Mouse (Mus musculus) intestine, postnatal 0 days (tissue): ENCODE results near the gene Washc2. TPM values are rescaled to one million over a fixed set of nuclear protein-coding genes. Genes with fewer than 3 reads are reported as not detected.
"Not testable (repeated sequence)": the region's sequence is repeated elsewhere in the genome, so short reads cannot be mapped to it uniquely, and the experiment has no call there.

ENCODE experiments used
- ATAC-seq: fragments of 200-750 bp; cut with Nextera tagmentation; 2 replicates; pipeline ENCODE4 v1.8.0; 2017; ENCODE audit warnings: mild to moderate bottlenecking, moderate TSS enrichment, moderate library complexity
- H3K27ac ChIP-seq: fragments of 300-500 bp; sonication (generic); 2 replicates; pipeline ENCODE4 v1.5.1; 2014; ENCODE audit warnings: mild to moderate bottlenecking, low read depth, low read length, moderate library complexity
- H3K27me3 ChIP-seq: fragments of 300-500 bp; sonication (generic); replicated peaks from 2 replicates; pipeline ENCODE4 v1.6.1; 2014; ENCODE audit warnings: low read length, mixed read lengths; ENCODE audit not compliant: control insufficient read depth, insufficient read depth
- H3K36me3 ChIP-seq: fragments of 300-500 bp; sonication (generic); 2 replicates; pipeline ENCODE4 v1.6.1; 2014; ENCODE audit warnings: mild to moderate bottlenecking, moderate library complexity; ENCODE audit not compliant: control insufficient read depth, insufficient read depth
- H3K4me1 ChIP-seq: fragments of 300-500 bp; sonication (generic); replicated peaks from 2 replicates; pipeline ENCODE4 v1.6.1; 2014; ENCODE audit warnings: antibody characterized with exemption, low read length, mixed read lengths; ENCODE audit not compliant: control insufficient read depth, insufficient read depth
- H3K4me2 ChIP-seq: fragments of 300-500 bp; sonication (generic); replicated peaks from 2 replicates; pipeline ENCODE4 v1.6.1; 2014; ENCODE audit warnings: low read depth, mild to moderate bottlenecking, moderate library complexity
- H3K4me3 ChIP-seq: fragments of 300-500 bp; sonication (generic); 2 replicates; pipeline ENCODE4 v1.5.1; 2014; ENCODE audit warnings: low read depth, low read length
- H3K9ac ChIP-seq: fragments of 300-500 bp; sonication (generic); 2 replicates; pipeline ENCODE4 v1.6.1; 2014; ENCODE audit warnings: mild to moderate bottlenecking, low read depth, low read length
- H3K9me3 ChIP-seq: fragments of 300-500 bp; sonication (generic); 2 replicates; pipeline ENCODE4 v1.6.1; 2016; ENCODE audit warnings: mixed run types; ENCODE audit not compliant: control insufficient read depth
- CTCF ChIP-seq: sonication (generic); IDR thresholded peaks from 2 replicates; pipeline ENCODE4 v1.5.1; 2016; ENCODE audit warnings: low read depth, mild to moderate bottlenecking, control low read depth, antibody characterized with exemption, moderate library complexity
- WGBS: fragments of 180-500 bp; shearing (Covaris S2); extraction: QIAGEN DNeasy Blood & Tissue Kit; methylation state at CpG from one replicate; pipeline ENCODE4 v1.1.7; 2014; 5-methylcytosine and 5-hydroxymethylcytosine counted together
- polyA plus RNA-seq: library from polyadenylated mRNA; unstranded; fragments of >200 nt; fragmentation: Nextera tagmentation; extraction: Ambion mirVana; gene quantifications from 2 replicates; pipeline ENCODE4 v1.2.1, GENCODE M21; 2015

Washc2 gene
- polyA plus RNA-seq, 1 experiment from 2014 or later, result 37.3 TPM

DNA sequence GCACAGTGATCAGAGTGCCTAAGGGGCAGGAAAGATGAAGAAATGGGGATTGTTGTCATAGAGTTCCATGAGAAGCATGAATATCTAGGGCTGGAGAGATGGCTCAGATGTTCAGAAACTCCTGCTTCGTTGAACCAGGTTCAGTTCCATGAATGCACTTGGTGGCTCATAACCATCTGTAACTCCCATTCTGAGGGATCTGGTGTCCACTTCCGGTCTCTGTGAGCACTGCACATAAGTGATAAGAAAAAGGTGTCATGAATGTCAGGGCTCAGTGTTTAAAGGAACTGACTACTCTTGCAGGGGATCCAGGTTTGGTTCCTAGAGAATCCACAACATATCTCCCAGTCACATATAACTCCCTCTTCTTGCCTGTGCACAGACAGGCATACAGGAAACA lies 8.2 kb upstream of the Washc2 start:
- no peak for TF ChIP-seq CTCF
- Histone ChIP-seq H3K4me1 (no peaks in the 10 kb centered on the region), H3K27ac (no peak overlapping the region), H3K27me3 (no peaks in the 10 kb centered on the region), H3K36me3 (no peaks in the 10 kb centered on the region), H3K9me3 (no peaks in the 10 kb centered on the region), H3K4me3 (no peak overlapping the region), H3K9ac (no peak overlapping the region), H3K4me2 (no peak overlapping the region)
- 58% methylated on average over 2 of the region's 2 CpGs for WGBS
- no peak for ATAC-seq

DNA sequence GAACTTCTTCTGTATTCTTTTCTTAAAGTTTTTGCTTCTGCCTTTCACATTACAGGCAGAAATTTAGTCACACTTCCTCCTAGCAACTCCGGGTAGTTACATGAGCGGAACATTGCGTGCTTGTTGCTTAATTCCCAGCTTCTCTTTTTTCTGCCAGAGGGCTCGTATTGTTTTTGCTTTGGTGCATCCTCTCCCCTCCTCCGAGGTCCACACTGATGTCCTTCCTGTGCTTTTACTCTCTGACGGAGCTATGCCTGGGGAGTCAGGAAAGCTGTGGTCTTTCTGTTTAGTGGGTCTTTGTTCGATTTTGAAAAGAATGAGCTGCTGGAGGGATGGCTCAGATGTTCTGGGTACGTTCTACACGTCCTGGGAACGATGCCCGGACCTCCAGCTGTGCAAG lies 19.9 kb downstream of the Washc2 start:
- Histone ChIP-seq H3K36me3 (peaks cover 74% of the 10 kb centered on the region), H3K27me3 (no peaks in the 10 kb centered on the region), H3K27ac (no peak overlapping the region), H3K4me1 (no peaks in the 10 kb centered on the region), H3K9me3 (no peaks in the 10 kb centered on the region), H3K9ac (no peak overlapping the region), H3K4me2 (no peak overlapping the region), H3K4me3 (no peak overlapping the region)
- 83% methylated on average over 11 of the region's 11 CpGs for WGBS
- TF ChIP-seq CTCF, result no peak
- ATAC-seq, result no peak

DNA sequence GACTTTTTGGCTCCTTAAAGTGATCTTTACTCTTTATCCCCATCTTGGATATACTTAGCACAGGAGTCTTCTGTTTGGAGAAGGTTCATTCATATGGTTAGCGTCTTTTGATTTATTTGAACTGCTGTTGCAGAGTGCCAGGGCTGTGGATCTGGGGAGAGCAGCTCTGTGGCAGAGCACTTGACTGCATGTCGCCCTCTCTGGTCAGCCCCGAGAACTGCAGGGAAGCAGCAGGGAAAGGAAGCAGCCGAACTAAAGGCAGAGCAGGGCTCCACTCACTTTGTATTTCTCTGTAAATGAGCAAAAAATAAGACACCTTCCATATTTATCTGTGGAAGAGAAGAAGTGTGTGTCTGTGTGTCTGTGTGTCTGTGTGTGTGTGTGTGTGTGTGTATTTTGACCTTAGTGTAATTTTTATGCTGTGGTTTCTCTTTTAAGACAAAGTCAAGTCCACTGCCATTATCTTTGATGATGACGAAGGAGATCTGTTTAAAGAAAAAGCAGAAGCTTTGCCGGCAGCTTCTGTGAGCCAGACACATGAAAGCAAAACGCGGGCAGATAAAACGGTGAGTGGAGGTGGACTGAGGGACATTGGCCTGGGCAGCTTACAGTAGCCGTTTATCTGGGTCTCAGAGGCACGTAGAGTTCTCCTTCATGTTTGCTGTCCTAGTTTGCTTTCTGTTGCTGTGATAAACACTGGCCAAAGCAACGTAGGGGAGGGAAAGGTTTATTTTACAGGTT lies 21.1 kb downstream of the Washc2 start:
- WGBS, result 60% methylated on average over 12 of the region's 12 CpGs
- H3K36me3 ChIP-seq, result peaks cover 74% of the 10 kb centered on the region
- no peak for ATAC-seq

DNA sequence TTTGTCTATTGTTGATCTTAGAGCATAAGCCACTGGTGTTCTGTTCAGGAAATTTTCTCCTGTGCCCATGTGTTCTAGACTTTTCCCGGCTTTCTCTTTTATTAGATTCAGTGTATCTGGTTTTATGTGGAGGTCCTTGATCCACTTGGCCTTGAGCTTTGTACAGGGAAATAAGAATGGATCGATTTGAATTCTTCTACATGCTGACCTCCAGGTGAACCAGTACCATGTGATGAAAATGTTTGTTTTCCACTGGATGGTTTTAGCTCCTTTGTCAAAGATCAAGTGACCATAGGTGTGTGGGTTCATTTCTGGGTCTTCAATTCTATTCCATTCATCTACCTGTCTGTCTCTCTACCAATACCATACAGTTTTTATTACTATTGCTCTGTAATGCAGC lies 27.0 kb downstream of the Washc2 start:
- not testable (repeated sequence) for ATAC-seq, H3K4me1 ChIP-seq, H3K27me3 ChIP-seq, H3K4me2 ChIP-seq, H3K27ac ChIP-seq, H3K9me3 ChIP-seq, H3K9ac ChIP-seq, H3K4me3 ChIP-seq
- H3K36me3 ChIP-seq, result peaks cover 63% of the 10 kb centered on the region
- WGBS, result 75% methylated on average over 2 of the region's 2 CpGs

More for the DNA sequence above, 21.1 kb downstream of the Washc2 start:
- Histone ChIP-seq H3K4me3 (no peak overlapping the region), H3K9me3 (no peaks in the 10 kb centered on the region), H3K27ac (no peak overlapping the region), H3K4me1 (no peaks in the 10 kb centered on the region), H3K4me2 (no peak overlapping the region), H3K9ac (no peak overlapping the region), H3K27me3 (no peaks in the 10 kb centered on the region)
- peak; percentile 89 for TF ChIP-seq CTCF

DNA sequence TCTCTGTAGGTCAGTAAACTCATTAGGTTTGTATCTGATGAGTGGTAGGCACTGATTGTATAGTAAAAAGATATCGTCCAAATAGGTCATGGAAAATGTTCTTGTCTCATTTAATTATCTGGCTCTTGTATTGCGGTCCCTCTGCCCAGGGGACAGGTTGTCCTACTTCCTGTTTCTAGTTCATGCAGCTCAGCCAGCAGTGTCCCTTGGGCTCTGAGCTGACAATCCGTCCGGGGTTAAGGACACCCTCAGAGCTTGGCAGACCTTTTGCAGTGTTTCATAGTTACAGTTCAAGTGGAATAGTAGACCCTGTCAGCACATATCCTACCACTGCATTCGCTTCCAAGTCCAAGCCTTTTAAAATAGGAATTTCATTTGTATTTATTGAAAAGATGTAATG lies 27.5 kb downstream of the Washc2 start:
- Histone ChIP-seq H3K9ac (no peak overlapping the region), H3K27me3 (no peaks in the 10 kb centered on the region), H3K4me3 (no peak overlapping the region), H3K27ac (no peak overlapping the region), H3K4me1 (no peaks in the 10 kb centered on the region), H3K4me2 (no peak overlapping the region), H3K9me3 (no peaks in the 10 kb centered on the region), H3K36me3 (peaks cover 67% of the 10 kb centered on the region)
- 86% methylated on average over 5 of the region's 5 CpGs for WGBS
- ATAC-seq, result no peak
- TF ChIP-seq CTCF, result no peak

DNA sequence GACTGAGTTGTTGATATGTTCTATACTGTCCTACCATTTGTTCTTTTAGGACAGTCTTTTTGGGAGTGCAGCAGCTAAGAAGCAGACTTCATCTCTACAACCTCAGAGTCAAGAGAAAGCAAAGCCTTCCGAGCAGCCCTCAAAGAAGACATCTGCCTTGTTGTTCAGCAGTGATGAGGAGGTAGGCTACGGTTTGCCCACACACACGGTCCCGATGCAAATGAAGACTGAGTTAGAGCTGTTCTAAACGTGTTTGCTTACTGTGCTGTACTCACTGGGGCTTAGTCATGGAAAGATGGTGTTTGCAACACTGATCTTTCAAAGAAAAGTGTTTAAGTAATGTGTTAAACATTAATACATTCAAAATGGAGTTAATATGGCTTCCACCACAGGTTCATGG lies 30.2 kb downstream of the Washc2 start:
- no peaks in the 10 kb centered on the region for H3K27me3 ChIP-seq
- no peak overlapping the region for H3K4me3 ChIP-seq
- H3K9me3 ChIP-seq, result no peaks in the 10 kb centered on the region
- H3K27ac ChIP-seq, result no peak overlapping the region
- no peak for ATAC-seq
- no peaks in the 10 kb centered on the region for H3K4me1 ChIP-seq
- no peak overlapping the region for H3K9ac ChIP-seq
- no peak overlapping the region for H3K4me2 ChIP-seq
- H3K36me3 ChIP-seq, result peaks cover 65% of the 10 kb centered on the region
- no peak for TF ChIP-seq CTCF
- WGBS, result 90% methylated on average over 5 of the region's 5 CpGs
